Mouse (Mus musculus) ES-Bruce4 (cell line): ENCODE results near the gene Tmem230. TPM values are rescaled to one million over a fixed set of nuclear protein-coding genes. Genes with fewer than 3 reads are reported as not detected.

Experiments
- H3K27ac ChIP-seq: 2 replicates; pipeline ENCODE4 v1.5.1; 2012; ENCODE audit warnings: low read length, inconsistent platforms; ENCODE audit not compliant: insufficient read depth
- H3K27me3 ChIP-seq: 2 replicates; pipeline ENCODE4 v1.6.1; 2012; ENCODE audit warnings: mild to moderate bottlenecking, low read length, inconsistent platforms; ENCODE audit not compliant: control insufficient read depth, poor library complexity, insufficient read depth, severe bottlenecking
- H3K36me3 ChIP-seq: 2 replicates; pipeline ENCODE4 v1.6.1; 2012; ENCODE audit warnings: inconsistent platforms, mild to moderate bottlenecking, low read length, moderate library complexity; ENCODE audit not compliant: control insufficient read depth, poor library complexity, insufficient read depth, severe bottlenecking
- H3K4me1 ChIP-seq: one replicate; pipeline ENCODE4 v1.8.1; 2011; ENCODE audit warnings: low read length; ENCODE audit not compliant: control insufficient read depth, insufficient read depth
- H3K4me3 ChIP-seq: 2 replicates; pipeline ENCODE4 v1.5.1; 2011; ENCODE audit warnings: low read depth, mild to moderate bottlenecking, low read length
- H3K9ac ChIP-seq: 2 replicates; pipeline ENCODE4 v1.6.1; 2012; ENCODE audit warnings: low read depth, mild to moderate bottlenecking, inconsistent platforms; ENCODE audit not compliant: poor library complexity, severe bottlenecking
- H3K9me3 ChIP-seq: replicated peaks from 2 replicates; pipeline ENCODE4 v1.6.1; 2012; ENCODE audit warnings: mild to moderate bottlenecking, low read length, inconsistent platforms; ENCODE audit not compliant: control insufficient read depth, poor library complexity, insufficient read depth, severe bottlenecking
- CTCF ChIP-seq: IDR thresholded peaks from one replicate; pipeline ENCODE4 v1.8.1; 2011; ENCODE audit warnings: low read depth, low read length
- EP300 ChIP-seq: IDR thresholded peaks from 2 replicates; pipeline ENCODE4 v1.6.1; 2011; ENCODE audit warnings: low read depth, low read length; ENCODE audit not compliant: insufficient read depth
- POLR2A ChIP-seq: IDR thresholded peaks from one replicate; pipeline ENCODE4 v1.8.1; 2011; ENCODE audit warnings: low read length; ENCODE audit not compliant: insufficient read depth
- polyA plus RNA-seq: library from polyadenylated mRNA; stranded (reverse); fragments of >200 nt; gene quantifications from 2 replicates; pipeline ENCODE4 v1.2.4, GENCODE M21; 2011; ENCODE audit warnings: low read depth; ENCODE audit not compliant: missing spikeins, insufficient read depth, insufficient read length

The Tmem230 gene
- polyA plus RNA-seq, 1 experiment = 47.7 TPM

GRCm38 (mm10) chr2:132235975-132236374 is 11.6 kb downstream of the Tmem230 start:
- Histone ChIP-seq H3K27me3 (no peaks in the 10 kb centered on the region), H3K36me3 (no peaks in the 10 kb centered on the region), H3K9me3 (no peaks in the 10 kb centered on the region), H3K27ac (no peak overlapping the region), H3K4me3 (no peak overlapping the region), H3K9ac (no peak overlapping the region), H3K4me1 (peaks cover 8% of the 10 kb centered on the region)
- TF ChIP-seq EP300 = no peak
- TF ChIP-seq CTCF = no peak
- TF ChIP-seq POLR2A = no peak

- no peak overlapping the region for H3K9ac ChIP-seq
- no peak overlapping the region for H3K4me3 ChIP-seq
- H3K9me3 ChIP-seq = no peaks in the 10 kb centered on the region
- peak overlapping the region; percentile 42; the same call in 1 of the 2 replicates for H3K27ac ChIP-seq
- peaks cover 8% of the 10 kb centered on the region for H3K4me1 ChIP-seq
- H3K36me3 ChIP-seq = no peaks in the 10 kb centered on the region
- TF ChIP-seq POLR2A (no peak), EP300 (0 out of 2 replicates have a peak, but pooled peaks have one; percentile 31)
- no peaks in the 10 kb centered on the region for H3K27me3 ChIP-seq
Observed at GRCm38 (mm10) chr2:132235291-132235690, 12.3 kb downstream of the Tmem230 start.

- H3K4me1 ChIP-seq = peaks cover 8% of the 10 kb centered on the region
- no peak for TF ChIP-seq EP300
- TF ChIP-seq POLR2A = no peak
- no peak for TF ChIP-seq CTCF
Observed at GRCm38 (mm10) chr2:132233985-132234765, 13.4 kb downstream of the Tmem230 start.

GRCm38 (mm10) chr2:132232413-132232945 is 15.1 kb downstream of the Tmem230 start:
- peaks cover 8% of the 10 kb centered on the region for H3K4me1 ChIP-seq
- H3K9me3 ChIP-seq = peaks cover 3% of the 10 kb centered on the region; the same call in 1 of the 2 replicates
- H3K36me3 ChIP-seq = no peaks in the 10 kb centered on the region
- H3K27me3 ChIP-seq = no peaks in the 10 kb centered on the region
- H3K9ac ChIP-seq = no peak overlapping the region
- no peak for TF ChIP-seq CTCF
- TF ChIP-seq EP300 = no peak
- TF ChIP-seq POLR2A = no peak
- H3K4me3 ChIP-seq = no peak overlapping the region
- no peak overlapping the region for H3K27ac ChIP-seq

More at GRCm38 (mm10) chr2:132233985-132234765, 13.4 kb downstream of the Tmem230 start:
- Histone ChIP-seq H3K4me3 (no peak overlapping the region), H3K36me3 (no peaks in the 10 kb centered on the region), H3K27me3 (no peaks in the 10 kb centered on the region), H3K9me3 (no peaks in the 10 kb centered on the region), H3K9ac (no peak overlapping the region), H3K27ac (no peak overlapping the region)

GRCm38 (mm10) chr2:132224359-132224758 is 23.2 kb downstream of the Tmem230 start:
- Histone ChIP-seq H3K36me3 (no peaks in the 10 kb centered on the region), H3K9me3 (peaks cover 6% of the 10 kb centered on the region; the same call in 1 of the 2 replicates), H3K9ac (no peak overlapping the region), H3K4me1 (no peaks in the 10 kb centered on the region), H3K27me3 (no peaks in the 10 kb centered on the region; the same call in 1 of the 2 replicates), H3K27ac (no peak overlapping the region), H3K4me3 (no peak overlapping the region)
- TF ChIP-seq EP300 (no peak), CTCF (no peak), POLR2A (no peak)

GRCm38 (mm10) chr2:132221611-132222073 is 26.0 kb downstream of the Tmem230 start:
- TF ChIP-seq CTCF (no peak), POLR2A (no peak), EP300 (no peak)
- H3K4me3 ChIP-seq = no peak overlapping the region
- no peaks in the 10 kb centered on the region for H3K36me3 ChIP-seq
- H3K9ac ChIP-seq = no peak overlapping the region
- H3K27me3 ChIP-seq = no peaks in the 10 kb centered on the region; the same call in 1 of the 2 replicates
- H3K9me3 ChIP-seq = no peaks in the 10 kb centered on the region
- H3K27ac ChIP-seq = no peak overlapping the region
- no peaks in the 10 kb centered on the region for H3K4me1 ChIP-seq
